Mouse (Mus musculus) left cerebral cortex, postnatal 25 days (tissue): ENCODE data around the gene Parp4. TPM values are rescaled to one million over a fixed set of nuclear protein-coding genes. Genes with fewer than 3 reads are reported as not detected.

Experiments used
- DNase-seq, 2 experiments: peaks; one replicate each; pipeline ENCODE4 v3.0.0; 2022; ENCODE audit warnings: low spot score in 2 of 2, mixed read lengths in 1 of 2
- intact Hi-C: fragments of 180-260 bp; cut with DNase I; formaldehyde crosslinking; loops from one replicate; pipeline ENCODE4 v1.15.1; 2025
- total RNA-seq, 2 experiments: library from RNA; stranded (reverse); gene quantifications; 2 replicates each; pipeline ENCODE4 v1.2.3; 2021

Gene Parp4
- total RNA-seq: 1 to 10 TPM; 3.8 TPM

- peak; percentile 19 to 32 for DNase-seq
- intact Hi-C loops: loop anchor here (5.0 kb wide), 1 partner anchor 92 kb away; the partner anchor contains the start of gene Mphosph8
Observed at GRCm38 (mm10) chr14:56575416-56575815, at the start of gene Parp4, which contains the start of gene Cenpj. Gene Parp4 (plus strand): TSS chr14:56575619. Gene Cenpj (minus strand): TSS chr14:56575425.

- intact Hi-C loops: no loop called here
- no peak for DNase-seq
Observed at GRCm38 (mm10) chr14:56530788-56531187, 44.6 kb upstream of the Parp4 start.

GRCm38 (mm10) chr14:56544946-56545345, 30.5 kb upstream of the Parp4 start:
- DNase-seq: no peak
- intact Hi-C loops: no loop called here

GRCm38 (mm10) chr14:56545491-56545890, 29.9 kb upstream of the Parp4 start:
- DNase-seq: no peak
- intact Hi-C loops: no loop called here

- intact Hi-C loops: no loop called here
- DNase-seq: no peak
Observed at GRCm38 (mm10) chr14:56550960-56551359, 24.5 kb upstream of the Parp4 start.

- no peak for DNase-seq
- intact Hi-C loops: no loop called here
Observed at GRCm38 (mm10) chr14:56552924-56553323, 22.5 kb upstream of the Parp4 start.

- intact Hi-C loops: no loop called here
- DNase-seq: no peak
Observed at GRCm38 (mm10) chr14:56553331-56553730, 22.1 kb upstream of the Parp4 start.

- DNase-seq: no peak
- intact Hi-C loops: no loop called here
Observed at GRCm38 (mm10) chr14:56554716-56555115, 20.7 kb upstream of the Parp4 start.

- no peak for DNase-seq
- intact Hi-C loops: no loop called here
Observed at GRCm38 (mm10) chr14:56559134-56559533, 16.3 kb upstream of the Parp4 start.

- no peak for DNase-seq
- intact Hi-C loops: no loop called here
Observed at GRCm38 (mm10) chr14:56567476-56567875, 7.9 kb upstream of the Parp4 start.

GRCm38 (mm10) chr14:56569041-56569440, 6.4 kb upstream of the Parp4 start:
- intact Hi-C loops: no loop called here
- DNase-seq: no peak

- peak; percentile 94 to 98 for DNase-seq
- intact Hi-C loops: no loop called here
Observed at GRCm38 (mm10) chr14:56571310-56572093, 3.9 kb upstream of the Parp4 start.

- no peak for DNase-seq
- intact Hi-C loops: no loop called here
Observed at GRCm38 (mm10) chr14:56572546-56572945, 2.9 kb upstream of the Parp4 start.

GRCm38 (mm10) chr14:56575969-56576901, 816 bp downstream of the Parp4 start:
- DNase-seq: no peak
- intact Hi-C loops: loop anchor here (5.0 kb wide), 1 partner anchor 91 kb away; the partner anchor contains the start of gene Mphosph8

- intact Hi-C loops: loop anchor here (5.0 kb wide), 1 partner anchor 88 kb away; the partner anchor contains the start of gene Mphosph8
- DNase-seq: no peak
Observed at GRCm38 (mm10) chr14:56579011-56579410, 3.6 kb downstream of the Parp4 start.

GRCm38 (mm10) chr14:56581117-56581516, 5.7 kb downstream of the Parp4 start:
- DNase-seq: no peak
- intact Hi-C loops: no loop called here

- DNase-seq: no peak
- intact Hi-C loops: no loop called here
Observed at GRCm38 (mm10) chr14:56582294-56582693, 6.9 kb downstream of the Parp4 start.

- intact Hi-C loops: loop anchor here (5.0 kb wide), 1 partner anchor 65 kb away; no protein-coding TSS in a partner anchor
- no peak for DNase-seq
Observed at GRCm38 (mm10) chr14:56592191-56592590, 16.8 kb downstream of the Parp4 start.

- intact Hi-C loops: loop anchor here (5.0 kb wide), 1 partner anchor 62 kb away; no protein-coding TSS in a partner anchor
- no peak for DNase-seq
Observed at GRCm38 (mm10) chr14:56594811-56595210, 19.4 kb downstream of the Parp4 start.

- DNase-seq: peak in 1 of 2 experiments; percentile 6
- intact Hi-C loops: no loop called here
Observed at GRCm38 (mm10) chr14:56598759-56599158, 23.3 kb downstream of the Parp4 start.
